Mouse (Mus musculus) adrenal gland, postnatal 36 days (tissue): ENCODE data around the gene Abcg8. TPM values are rescaled to one million over a fixed set of nuclear protein-coding genes. Genes with fewer than 3 reads are reported as not detected.

Experiments used
- DNase-seq, 2 experiments: peaks; one replicate each; pipeline ENCODE4 v3.0.0; 2021; ENCODE audit warnings: mixed read lengths in 1 of 2
- long read RNA-seq, 2 experiments: library from polyadenylated mRNA; stranded (forward); transcript quantifications; one replicate each; pipeline ENCODE4 v2.0.0; 2021; ENCODE audit warnings: borderline sequencing depth in 2 of 2
- total RNA-seq, 2 experiments: library from RNA; stranded (reverse); gene quantifications; 2 replicates each; pipeline ENCODE4 v1.2.3; 2021

Abcg8 gene
- total RNA-seq = not detected
- long read RNA-seq, experiment 1 = 0 reads
- long read RNA-seq, experiment 2 = 0 reads

DNA sequence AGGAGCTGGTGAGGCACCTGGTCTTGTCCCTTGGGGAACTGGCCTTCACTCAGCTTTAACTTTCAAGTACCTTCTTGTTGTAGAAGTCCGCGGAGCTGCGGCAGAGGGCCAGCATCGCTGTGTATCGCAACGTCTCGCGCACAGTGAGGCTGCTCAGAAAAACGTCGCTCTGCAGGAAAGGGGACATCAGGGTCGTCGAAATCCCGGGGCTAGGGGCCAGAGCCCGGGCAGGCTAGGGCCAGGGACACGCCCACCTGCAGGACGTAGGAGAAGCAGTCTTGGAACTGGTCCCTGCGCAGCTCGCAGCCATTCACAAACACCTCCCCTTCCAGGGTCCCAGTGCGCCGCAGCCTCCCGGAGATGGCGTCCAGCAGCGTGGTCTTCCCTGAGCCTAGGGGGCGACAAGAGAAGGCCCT, at the start of gene Abcg8:
Gene Abcg8 (plus strand): TSS at position 352 of the 416 bp plus-strand sequence.
- DNase-seq = peak; percentile 22 to 31

DNA sequence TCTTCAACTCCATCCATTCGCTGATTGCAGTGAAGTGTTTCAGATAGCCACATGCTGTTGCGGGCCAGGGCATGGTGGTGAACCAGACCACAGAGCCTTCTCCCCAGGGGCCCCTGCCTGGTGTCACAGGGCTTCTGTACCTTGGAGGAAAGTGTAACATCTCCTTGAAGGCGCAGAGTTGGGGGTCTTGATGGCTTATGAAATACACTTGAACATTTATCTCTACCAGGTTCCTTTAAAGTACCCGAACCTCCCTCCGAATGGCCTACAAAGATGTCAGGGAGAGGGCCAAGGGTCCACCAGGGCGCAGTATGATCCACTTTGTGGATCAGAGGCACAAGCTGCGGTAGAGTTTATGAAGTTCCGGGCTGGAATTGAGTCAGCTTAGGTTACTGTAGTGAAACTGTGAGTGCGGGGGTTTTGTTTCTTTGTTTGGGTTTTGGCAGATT, 49.2 kb upstream of the Abcg8 start:
- no peak for DNase-seq

DNA sequence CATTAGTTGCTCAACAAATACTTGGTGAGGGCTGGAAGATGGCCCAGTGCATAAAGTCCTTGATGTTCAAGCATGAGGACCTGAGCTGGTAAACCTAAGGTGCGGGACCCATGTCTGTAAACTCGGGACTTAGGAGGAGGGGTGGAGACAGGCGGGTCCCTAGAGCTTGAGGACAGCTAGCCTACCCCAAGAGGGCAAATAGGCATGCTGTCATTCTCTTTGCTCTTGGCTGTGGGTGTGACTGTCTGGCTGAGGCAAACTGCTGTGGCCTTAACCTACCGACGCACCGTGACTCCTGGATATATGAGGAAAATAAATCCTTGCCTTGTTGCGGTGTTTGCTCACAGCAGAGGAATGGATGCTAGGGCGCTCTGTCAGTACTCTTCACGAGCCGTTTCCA, 48.4 kb upstream of the Abcg8 start:
- peak; percentile 30 to 31 for DNase-seq

DNA sequence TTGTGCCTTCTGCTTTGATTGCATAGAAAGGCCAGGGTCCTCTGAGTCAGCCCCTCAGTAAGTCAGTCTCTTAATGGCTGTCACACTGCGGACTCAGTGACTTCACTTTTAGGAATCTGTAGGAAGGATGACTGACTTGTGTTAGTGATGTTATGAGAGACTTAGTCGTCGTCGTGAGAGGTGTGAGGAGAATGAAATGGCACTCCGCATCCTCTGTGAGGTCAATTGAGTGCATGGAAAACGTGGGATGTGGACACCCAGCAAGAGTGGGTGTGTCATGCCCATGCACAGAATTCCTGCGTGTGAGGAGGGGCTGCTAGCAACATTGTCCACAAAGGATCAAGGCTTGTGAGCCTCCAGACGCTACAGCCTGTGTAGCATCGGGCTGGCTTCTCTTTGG, 47.5 kb upstream of the Abcg8 start:
- DNase-seq = peak; percentile 22 to 37

DNA sequence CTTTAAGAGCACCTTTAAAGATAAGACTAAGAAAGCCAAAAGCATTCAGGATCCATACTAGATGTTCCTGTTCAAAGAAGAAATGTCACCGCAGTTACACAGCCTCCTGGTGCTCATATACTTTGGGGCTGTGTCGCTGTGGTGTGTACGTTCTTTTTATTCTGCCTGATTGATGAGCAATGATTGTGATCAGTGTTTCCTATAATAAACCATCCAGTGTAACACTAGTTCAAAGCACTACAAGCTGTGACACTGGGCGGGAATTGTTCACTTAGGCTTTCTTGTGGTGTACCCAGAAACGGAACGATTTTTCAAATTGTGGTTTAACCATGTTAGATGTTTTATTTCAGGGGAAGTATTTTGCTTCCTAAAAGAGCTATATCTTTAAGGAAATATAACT, 44.3 kb upstream of the Abcg8 start:
- DNase-seq = no peak

DNA sequence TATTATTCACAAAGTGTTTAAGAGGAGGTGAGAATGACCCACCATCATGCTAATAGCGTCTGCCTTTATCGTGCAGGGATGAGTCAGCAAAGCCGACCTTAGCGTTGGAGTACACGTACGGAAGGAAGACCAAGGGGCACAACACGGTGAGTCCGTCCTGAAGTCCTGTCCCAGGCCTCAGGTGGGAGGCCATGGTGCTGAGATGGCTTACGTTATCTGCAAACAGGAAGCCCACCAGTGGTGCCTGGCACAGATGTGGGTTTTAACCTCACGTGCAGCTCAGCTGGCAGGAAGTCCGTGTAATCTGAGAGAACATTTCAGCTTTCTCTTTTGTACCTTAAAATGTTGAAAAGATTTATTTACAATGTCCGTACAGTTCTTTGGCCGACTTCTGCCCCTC, 42.7 kb upstream of the Abcg8 start:
- no peak for DNase-seq

DNA sequence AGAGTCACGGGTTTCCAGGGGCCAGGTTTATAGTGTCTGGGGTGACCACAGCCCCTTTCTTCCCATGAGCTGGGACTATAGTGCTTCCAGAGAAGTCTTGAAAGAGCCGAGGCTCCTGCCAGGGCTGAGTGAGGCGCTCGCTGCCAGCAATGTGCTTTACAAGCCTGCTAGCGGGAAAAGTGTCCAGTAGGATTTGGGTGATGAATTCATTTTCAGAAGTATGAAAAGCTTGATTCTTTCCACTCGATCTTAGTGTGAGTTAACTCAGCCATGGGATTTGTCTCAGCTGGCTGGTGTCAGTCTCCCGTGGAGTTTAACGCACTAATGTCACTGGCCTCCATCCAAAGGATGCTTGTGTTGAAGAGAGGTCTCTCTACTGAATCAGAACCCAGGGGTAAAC, 39.8 kb upstream of the Abcg8 start:
- DNase-seq = no peak

DNA sequence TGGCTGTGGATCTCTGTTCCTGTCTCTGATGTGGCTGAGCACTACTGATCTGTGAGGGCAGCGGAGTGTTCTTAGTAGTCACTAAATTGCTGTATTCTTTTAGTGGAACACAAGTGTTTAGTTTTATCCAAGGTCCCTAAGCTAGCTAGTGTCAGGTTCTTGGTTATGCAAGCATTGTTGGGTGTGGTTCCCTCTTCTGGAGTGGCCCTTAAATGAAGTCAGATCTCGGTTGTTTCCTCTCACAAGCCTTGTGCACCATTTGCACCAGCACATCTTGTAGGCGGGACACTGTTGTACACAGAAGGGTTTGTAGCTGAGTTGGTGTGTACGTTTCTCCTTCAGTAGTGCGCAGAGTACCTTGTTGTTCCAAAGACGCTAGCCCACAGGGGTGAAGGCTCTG, 38.1 kb upstream of the Abcg8 start:
- no peak for DNase-seq

DNA sequence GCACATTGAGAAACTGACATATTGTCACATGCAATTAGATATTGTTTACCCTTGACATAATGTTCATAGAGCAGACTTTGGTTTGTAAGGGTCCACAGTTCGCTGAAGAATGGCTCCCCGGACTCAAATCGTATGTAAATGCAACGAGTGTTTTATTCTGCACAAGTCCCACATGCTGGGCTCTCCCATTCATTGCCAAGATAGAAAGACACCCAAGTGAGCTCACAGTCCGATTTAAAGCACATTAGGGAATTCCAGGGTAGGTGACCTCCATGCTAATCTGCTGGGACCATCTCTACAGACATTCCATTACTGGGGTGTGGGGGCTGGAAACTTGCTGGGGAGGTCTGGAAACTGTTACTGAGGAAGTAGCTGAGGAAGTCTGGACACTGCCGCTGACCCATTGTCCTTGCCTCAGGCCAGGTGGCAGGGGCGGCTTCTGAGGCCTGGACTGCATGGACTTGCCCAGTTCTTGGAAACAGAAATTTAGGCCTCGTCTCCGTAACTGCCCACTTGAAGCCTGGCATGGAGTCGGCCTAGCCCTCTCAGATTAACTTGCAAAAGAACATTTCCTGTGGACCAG, 36.2 kb upstream of the Abcg8 start:
- no peak for DNase-seq

DNA sequence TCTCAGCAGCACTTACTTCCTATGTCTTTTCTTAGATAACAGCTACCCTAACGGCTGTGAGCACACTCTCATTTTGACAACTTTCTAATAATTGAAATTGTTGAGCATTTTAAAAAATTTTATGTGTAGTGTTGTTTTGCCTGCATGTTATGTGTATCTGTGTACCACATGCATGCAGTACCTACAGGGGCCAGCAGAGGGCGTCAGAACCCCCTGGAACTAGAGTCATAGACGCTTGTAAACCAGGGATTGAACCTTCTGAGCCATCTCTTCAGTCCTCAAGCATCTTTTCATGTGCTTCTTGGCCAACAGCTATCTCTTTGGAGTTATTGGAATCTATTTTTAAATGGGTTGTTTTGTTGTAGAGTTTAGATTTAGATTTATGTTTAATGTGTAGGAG, 34.2 kb upstream of the Abcg8 start:
- peak; percentile 36 to 57 for DNase-seq

DNA sequence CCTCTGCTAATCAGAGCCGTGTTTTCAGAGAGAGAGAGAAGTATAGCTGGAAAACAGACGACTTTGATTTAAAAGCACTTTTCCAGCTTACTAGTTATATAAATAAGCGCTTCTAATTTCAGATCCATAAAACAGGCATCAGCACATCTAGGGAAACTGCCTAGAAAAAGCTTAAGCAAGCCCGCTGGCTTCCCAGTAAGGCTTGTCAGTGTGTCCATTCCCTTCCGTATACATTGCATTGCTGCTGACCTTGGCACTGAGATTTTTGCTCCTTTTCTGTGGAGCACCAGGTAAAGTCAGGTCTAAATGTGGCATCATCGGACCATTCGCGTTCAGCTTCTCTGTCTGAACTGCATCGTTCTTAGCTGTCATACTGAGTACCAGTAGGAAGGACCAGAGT, 33.8 kb upstream of the Abcg8 start:
- no peak for DNase-seq

DNA sequence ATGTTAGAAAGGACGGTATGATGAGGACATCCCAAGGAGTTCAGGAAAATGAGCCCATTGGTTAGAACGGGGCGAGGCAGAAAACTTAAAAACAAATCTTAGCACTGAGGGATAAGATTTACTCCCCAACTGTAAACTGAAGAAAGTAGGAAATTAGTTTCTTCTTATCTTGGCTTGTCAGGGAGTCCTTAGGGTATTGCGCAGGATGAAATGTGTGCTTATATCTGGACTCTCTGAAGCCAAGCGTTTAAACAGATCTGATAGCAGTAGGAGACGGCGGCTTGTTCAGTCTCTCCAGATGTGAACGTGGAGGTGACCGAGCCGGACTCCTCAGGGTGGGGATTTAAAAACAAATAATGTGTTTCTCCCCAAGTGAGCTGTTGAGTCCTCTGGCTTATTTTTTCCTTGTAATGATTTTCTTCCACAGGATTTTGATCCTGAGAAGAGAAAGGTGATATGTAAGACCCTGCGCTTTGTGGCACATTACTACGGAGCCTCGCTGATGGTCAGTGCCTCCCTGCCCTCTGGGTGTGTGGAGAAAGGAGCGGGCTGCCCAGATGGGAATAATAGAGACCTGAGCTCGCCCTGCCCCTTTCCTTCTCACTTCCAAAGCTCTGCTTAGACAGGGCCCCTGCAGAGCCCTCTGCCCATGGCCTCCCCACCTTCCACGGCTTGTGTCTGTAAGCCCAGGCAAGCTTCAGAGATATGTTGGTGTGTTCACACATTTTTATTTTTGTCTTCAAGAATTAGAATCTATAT, 31.6 kb upstream of the Abcg8 start:
- DNase-seq = no peak

DNA sequence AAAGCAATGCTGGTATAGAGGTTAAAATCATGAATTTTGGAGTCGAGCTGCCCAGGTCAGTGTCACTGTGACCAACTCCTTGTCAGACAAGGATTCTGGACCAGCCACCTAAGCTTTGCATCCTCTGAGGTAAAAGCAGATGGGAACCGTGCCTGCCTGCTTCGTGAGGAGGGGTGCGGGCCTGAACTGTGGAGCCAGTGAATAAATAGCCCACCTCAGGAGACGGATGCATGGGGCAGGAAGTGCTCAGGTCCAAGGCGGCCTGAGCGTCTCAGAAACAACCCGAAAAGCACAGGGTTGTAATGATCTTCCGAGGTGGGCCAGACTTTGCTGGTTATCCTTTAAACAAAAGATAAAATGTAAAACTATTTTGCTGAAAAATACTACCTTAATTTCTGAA, 31.0 kb upstream of the Abcg8 start:
- no peak for DNase-seq

DNA sequence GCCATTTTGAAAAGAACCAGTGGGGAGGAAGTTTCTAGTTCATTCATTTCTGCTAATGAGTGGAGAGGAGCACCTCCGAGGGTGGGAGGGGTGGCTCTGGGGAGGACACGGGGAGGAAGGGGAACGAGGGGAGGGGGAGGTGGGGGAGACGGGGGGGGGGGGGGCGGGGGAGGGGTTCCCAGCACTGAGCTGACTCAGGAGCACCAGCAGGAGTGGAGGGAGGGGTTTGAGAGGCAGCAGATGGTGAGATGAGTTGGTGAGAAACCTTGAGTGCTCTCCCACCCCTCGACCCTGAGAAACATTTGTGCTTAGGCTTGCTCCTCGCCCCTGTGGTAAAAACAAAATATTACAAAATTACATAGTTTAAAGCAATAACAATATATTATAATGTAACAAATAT, 30.2 kb upstream of the Abcg8 start:
- no peak for DNase-seq

DNA sequence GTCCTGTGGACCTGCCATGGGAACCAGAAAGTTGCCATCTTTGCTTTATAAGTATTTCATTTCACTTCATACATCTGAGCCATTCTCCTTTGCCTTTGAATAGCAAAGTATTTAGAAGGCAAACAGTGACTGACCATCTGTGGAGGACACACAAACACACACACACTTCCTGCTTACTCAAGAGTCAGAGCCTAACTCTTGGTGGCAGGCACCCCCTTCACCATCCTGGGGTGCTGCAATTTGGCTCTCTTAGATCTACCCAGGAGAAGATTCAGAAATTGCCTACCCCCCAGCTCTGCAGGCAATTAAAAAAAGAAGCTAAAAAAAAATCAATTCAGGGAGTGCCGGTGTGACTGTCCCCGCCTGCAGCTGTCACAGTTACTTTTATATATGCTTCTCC, 29.6 kb upstream of the Abcg8 start:
- no peak for DNase-seq

DNA sequence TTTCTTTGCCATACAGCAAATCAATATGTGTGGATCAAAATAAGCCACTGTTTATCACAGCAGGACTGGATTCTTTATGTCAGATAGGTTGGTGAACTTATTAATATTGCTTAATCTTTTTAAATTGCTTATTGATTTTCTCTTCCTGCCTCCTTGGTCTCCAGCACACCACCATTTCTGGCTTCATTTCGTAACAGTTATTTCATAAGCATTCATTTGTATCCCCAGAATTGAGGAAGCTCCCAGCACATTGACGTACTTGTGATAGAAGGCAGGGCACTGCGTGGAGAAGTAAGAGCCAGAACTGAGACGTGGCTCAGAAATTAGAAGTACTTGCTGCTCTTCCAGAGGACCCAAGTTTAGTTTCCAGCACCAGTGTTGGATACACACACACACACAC, 28.5 kb upstream of the Abcg8 start:
- no peak for DNase-seq

DNA sequence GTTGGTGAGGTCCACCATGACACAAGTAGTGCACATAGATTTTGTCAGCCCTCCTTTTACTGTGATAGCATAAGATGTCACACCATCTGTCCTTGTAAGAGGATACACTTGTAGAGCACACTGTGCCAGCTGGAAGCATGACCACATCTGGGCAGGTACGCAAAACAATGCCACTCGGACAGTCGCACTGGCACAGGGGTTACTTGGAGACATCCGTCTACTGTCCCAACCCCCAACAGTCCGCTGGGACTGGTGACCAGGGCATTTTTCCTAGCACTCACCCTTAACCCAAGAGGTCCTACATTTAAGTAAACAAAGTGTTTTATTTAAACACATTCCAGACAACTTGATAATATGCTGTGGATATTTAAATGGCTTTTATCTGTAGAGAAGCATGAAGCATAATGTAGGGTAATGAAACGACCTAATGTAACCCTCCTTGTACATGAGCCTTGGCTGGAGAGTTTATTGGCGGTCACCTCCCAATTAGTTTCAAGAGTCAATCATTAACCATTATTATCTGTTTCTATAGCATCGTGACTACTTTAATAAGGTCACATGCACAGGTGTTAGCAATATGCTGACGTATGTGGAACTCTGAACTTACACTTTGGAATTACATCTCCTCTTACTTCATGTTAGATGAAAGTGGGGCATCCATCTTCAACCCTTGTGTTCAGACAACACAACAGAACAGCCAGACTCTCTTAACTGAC, 25.6 kb upstream of the Abcg8 start:
- DNase-seq = no peak

DNA sequence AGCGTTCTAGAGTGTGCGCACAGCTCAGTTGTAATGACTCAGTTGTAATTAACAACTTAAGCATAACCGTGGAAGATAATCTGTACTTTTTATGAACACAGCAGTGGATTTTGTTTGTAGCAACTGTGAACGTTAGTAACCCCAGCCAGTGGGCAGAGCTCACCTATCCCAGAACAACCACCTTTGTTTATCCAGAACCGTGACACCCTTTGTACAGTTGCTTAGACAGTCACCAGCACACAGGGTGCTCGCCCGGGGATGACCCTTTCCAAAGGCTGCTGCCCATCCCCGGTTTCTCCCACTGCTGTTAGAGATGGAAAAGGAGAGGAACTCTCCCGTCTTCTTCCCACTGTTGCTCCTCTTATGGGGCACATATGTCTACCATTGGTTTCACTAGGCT, 22.6 kb upstream of the Abcg8 start:
- no peak for DNase-seq

DNA sequence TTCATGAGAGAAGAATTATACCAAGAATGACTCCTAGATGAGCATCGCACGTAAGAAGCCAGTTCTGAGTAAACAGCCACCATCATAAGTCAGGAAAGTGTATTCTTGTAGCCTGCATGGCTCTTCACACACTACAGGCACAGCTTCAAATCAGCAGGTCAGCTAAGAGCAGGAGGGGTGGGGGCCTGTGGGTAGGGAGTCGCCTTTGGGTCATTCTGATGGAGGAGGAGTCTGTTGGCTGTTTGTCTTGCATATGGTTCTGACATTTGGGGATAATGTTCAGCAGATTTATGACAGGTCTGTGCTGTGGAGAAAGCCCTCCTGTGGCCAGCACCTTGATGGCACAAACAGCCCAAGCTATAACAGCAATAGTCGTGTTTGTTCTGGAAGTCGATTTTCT, 19.9 kb upstream of the Abcg8 start:
- no peak for DNase-seq

DNA sequence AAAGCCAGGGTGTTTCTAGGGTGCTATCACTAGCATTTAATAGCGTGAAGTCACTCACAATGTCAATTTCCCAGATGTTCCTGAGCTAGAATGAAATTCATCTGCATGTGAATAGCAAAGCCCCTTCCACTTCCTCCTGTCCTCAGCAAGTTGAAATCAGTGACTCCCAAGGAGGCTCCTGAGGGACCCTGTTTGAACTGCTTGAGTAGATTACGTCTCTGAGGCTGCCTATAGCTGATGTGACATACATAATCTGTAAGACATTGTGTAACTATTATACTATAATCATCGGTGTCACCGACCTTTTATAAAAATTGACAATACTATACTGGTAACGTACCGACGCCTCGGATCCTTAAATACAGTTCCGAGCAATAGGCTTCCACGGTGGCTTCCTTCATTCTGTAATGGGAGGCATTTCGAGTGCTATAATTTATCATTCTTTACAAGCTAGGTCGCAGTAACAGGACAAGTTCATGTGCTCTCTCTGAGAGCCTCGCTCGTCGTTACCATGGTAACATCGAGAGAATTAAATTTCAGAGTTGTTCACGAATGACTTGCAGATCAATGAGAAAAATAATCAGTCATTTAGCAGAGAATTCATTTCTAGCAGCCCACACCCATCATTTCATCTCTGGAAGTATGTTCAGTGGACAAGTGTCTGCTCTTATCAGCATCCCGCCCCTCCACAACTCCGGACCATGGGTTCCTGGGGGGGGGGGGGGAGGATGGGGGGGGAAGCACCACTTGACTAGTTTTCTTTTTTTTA, 19.3 kb upstream of the Abcg8 start:
- no peak for DNase-seq

DNA sequence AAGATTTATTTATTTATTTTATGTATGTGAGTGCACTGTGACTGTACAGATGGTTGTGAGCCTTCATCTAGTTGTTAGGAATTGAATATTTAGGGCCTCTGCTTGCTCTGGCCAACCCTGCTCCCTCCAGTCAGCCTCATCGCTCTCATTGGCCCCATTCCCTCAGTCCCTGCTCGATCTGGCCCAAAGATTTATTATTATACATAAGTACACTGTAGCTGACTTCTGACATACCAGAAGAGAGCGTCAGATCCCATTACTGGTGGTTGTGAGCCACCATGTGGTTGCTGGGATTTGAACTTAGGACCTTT, 18.7 kb upstream of the Abcg8 start:
- DNase-seq = no peak

DNA sequence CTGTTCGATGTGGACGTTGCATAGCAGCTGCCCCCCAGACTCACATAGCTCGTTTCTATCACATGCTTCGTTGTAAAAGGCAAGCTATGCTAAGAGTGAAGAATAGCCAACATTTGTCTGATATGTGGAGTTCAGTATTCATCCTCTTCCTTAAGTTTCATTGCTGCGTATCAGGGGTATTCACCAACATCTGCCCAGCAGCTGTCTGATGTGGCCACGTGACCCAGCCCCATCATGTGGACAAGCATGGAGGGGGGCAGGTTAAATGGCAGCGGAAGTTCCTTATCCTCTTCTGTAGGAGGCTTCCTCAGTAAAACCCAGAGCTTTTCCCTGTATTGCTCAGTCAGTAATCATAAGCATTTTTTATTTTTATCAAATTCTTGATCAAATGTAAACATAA, 18.3 kb upstream of the Abcg8 start:
- DNase-seq = no peak

DNA sequence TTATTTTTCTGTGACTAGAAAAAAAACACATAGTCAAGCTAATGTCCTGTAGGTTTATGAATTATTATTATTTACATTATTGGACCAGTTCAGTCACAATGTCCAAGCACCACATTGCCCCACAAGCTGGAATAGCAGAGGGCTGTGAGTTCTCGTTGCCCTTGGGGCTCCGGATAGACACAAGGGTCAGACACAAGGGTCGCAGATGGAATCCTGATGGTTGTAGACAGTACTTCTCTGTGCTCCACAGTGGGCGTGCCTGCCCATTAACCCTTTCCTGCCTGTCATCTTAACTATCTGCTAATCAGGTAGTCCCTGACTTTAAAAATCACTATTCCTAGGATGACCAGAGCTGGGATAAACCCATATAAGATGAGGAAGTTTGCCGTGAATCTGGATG, 17.9 kb upstream of the Abcg8 start:
- no peak for DNase-seq
